Comparison of ENCODE assay signal across 8 mouse cellular contexts in the genomic region with DNA sequence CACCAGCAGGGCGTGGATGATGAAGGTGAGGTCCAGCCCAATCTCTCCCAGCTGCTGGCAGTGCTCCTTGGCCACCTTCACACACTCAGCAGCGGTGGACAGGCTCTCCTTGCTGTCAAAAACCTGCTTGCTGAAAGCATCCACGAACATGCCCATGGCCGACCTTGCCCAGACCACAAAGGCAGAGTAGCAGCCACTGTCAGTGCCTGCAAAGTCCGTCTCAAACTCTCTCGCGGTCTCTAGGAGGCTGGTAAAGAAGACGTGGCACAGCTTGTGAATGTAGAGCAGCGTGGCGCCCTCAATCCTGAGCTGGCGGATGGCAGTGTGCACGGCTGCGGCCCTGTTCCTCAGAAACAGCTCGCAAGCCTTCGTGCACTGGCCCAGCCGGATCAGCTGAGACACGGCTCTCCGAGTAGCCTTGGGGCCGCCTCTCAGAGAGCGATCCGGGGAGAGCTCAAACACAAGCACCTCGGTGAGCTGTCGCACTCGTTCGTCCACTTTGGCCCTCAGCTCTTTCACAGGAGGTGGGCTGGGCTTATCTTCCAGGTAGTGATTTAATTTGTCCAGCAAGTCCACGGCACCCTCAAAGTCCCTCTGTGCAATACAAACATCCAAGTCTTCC. TPM values are rescaled to one million over a fixed set of nuclear protein-coding genes. Genes with fewer than 3 reads are reported as not detected.
DNase-seq lines count a peak whose midpoint lies in the region; ATAC-seq and TF ChIP-seq lines count a peak whose summit lies in the region.

No protein-coding gene starts in this region.

- H3K4me1 ChIP-seq in liver, adult 2 months (ENCODE audit: control insufficient read depth, insufficient read depth, low read length), result peaks cover 12% of the 10 kb centered on the region
- H3K4me1 ChIP-seq in brown adipose tissue, adult 24 weeks (ENCODE audit: control insufficient read depth, insufficient read depth, insufficient read length, low read length), result peaks cover 21% of the 10 kb centered on the region
- H3K4me1 ChIP-seq in forebrain, postnatal 0 days (ENCODE audit: insufficient read depth), result peaks cover 5% of the 10 kb centered on the region; the same call in 1 of the 2 replicates
- H3K4me1 ChIP-seq in liver, embryonic 15.5 days (replicated peaks), result peaks cover 51% of the 10 kb centered on the region

- no peak for TF ChIP-seq POLR2A in liver, adult 2 months (IDR thresholded peaks at IDR 0.05; ENCODE audit: extremely low read depth, insufficient read depth, low read length)

- no peak for DNase-seq in liver, adult 2 months (ENCODE audit: extremely low read depth, low read depth, low spot score)
- no peak for DNase-seq in liver
- no peak for DNase-seq in forebrain, postnatal 0 days
- DNase-seq in Muller cell, postnatal 12 days (ENCODE audit: inconsistent ontology term), result no peak
- DNase-seq in layer of hippocampus, adult 9-10 months (ENCODE audit: low spot score), result no peak
- DNase-seq in ovary, postnatal 14 days (ENCODE audit: low spot score), result no peak

- peaks cover 15% of the 10 kb centered on the region for H3K36me3 ChIP-seq in liver, adult 2 months (ENCODE audit: control insufficient read depth, insufficient read depth, low read length)
- peaks cover 38% of the 10 kb centered on the region for H3K36me3 ChIP-seq in forebrain, postnatal 0 days (ENCODE audit: insufficient read depth)
- peaks cover 60% of the 10 kb centered on the region for H3K36me3 ChIP-seq in liver, embryonic 15.5 days (replicated peaks)

- ATAC-seq in forebrain, postnatal 0 days, result no peak
- no peak for ATAC-seq in liver, embryonic 15.5 days (ENCODE audit: insufficient read depth)

- no peak for TF ChIP-seq CTCF in liver, adult 2 months (IDR thresholded peaks at IDR 0.05; ENCODE audit: low read depth, low read length)
- no peak for TF ChIP-seq CTCF in forebrain, postnatal 0 days (IDR thresholded peaks at IDR 0.05; ENCODE audit: low read depth)

- no peak overlapping the region for H3K9ac ChIP-seq in liver, adult 2 months (ENCODE audit: low read depth, low read length)
- H3K9ac ChIP-seq in forebrain, postnatal 0 days, result peak overlapping the region; percentile 82
- peak overlapping the region; percentile 89; the same call in 1 of the 2 replicates for H3K9ac ChIP-seq in liver, embryonic 15.5 days

- H3K4me2 ChIP-seq in forebrain, postnatal 0 days (ENCODE audit: low read depth), result peak overlapping the region; percentile 91
- peak overlapping the region; percentile 98 for H3K4me2 ChIP-seq in liver, embryonic 15.5 days

- H3K27me3 ChIP-seq in liver, adult 2 months (ENCODE audit: control insufficient read depth, insufficient read depth, low read length), result no peaks in the 10 kb centered on the region
- no peaks in the 10 kb centered on the region for H3K27me3 ChIP-seq in forebrain, postnatal 0 days (ENCODE audit: insufficient read depth, low read length)
- no peaks in the 10 kb centered on the region for H3K27me3 ChIP-seq in liver, embryonic 15.5 days

- no peaks in the 10 kb centered on the region for H3K9me3 ChIP-seq in forebrain, postnatal 0 days (ENCODE audit: low read length)
- H3K9me3 ChIP-seq in liver, embryonic 15.5 days (replicated peaks), result no peaks in the 10 kb centered on the region

- H3K79me2 ChIP-seq in liver, adult 2 months (ENCODE audit: control insufficient read depth, insufficient read depth, low read length), result peaks cover 19% of the 10 kb centered on the region

- H3K27ac ChIP-seq in liver, adult 2 months (replicated peaks; ENCODE audit: insufficient read depth, low read depth, low read length), result no peak overlapping the region
- peak overlapping the region; percentile 4; the same call in 1 of the 2 replicates for H3K27ac ChIP-seq in brown adipose tissue, adult 24 weeks (replicated peaks; ENCODE audit: low read depth, low read length)
- H3K27ac ChIP-seq in forebrain, postnatal 0 days (ENCODE audit: low read depth, low read length), result peak overlapping the region; percentile 90
- H3K27ac ChIP-seq in liver, embryonic 15.5 days (replicated peaks), result 0 out of 2 replicates have a peak overlapping the region, but pooled peaks have one; percentile 92

- 0 out of 2 replicates have a peak overlapping the region, but pooled peaks have one; percentile 83 for H3K4me3 ChIP-seq in liver, adult 2 months (ENCODE audit: insufficient read depth, low read depth, low read length)
- H3K4me3 ChIP-seq in brown adipose tissue, adult 24 weeks (ENCODE audit: insufficient read depth, low read depth, low read length), result peak overlapping the region; percentile 87
- peak overlapping the region; percentile 95 for H3K4me3 ChIP-seq in forebrain, postnatal 0 days (ENCODE audit: low read depth, low read length)
- H3K4me3 ChIP-seq in liver, embryonic 15.5 days (replicated peaks), result peak overlapping the region; percentile 86

- WGBS in liver, adult 2 months, result 78% methylated on average over 26 of the region's 26 CpGs
- 81% methylated on average over 26 of the region's 26 CpGs for WGBS in forebrain, postnatal 0 days
- 85% methylated on average over 26 of the region's 26 CpGs for WGBS in liver, embryonic 15.5 days (ENCODE audit: insufficient replicate concordance)

RNA-seq across cellular contexts. Expression of gene Exoc8, which starts 1.4 kb away (rescaled TPM):
- total RNA-seq in liver, adult 2 months (2014; rRNA removed), result 7.0 and 8.3 TPM in 2 replicates
- polyA plus RNA-seq in liver, adult 2 months (2012; rRNA removed), result 4.3 and 4.7 TPM in 2 replicates
- 9.7 and 13.5 TPM in 2 replicates for polyA plus RNA-seq in brown adipose tissue, adult 24 weeks (2012; ENCODE audit: insufficient read depth, insufficient read length, missing spikeins)
- 31.2 and 33.9 TPM in 2 replicates for total RNA-seq in forebrain, postnatal 0 days (2014; rRNA removed)
- 7.4 and 9.9 TPM in 2 replicates for polyA plus RNA-seq in forebrain, postnatal 0 days (2015; fragmentation: Nextera tagmentation; extraction: Ambion mirVana)
- 3.7 and 3.8 TPM in 2 replicates for polyA plus RNA-seq in liver, embryonic 15.5 days (2015; fragmentation: Nextera tagmentation; extraction: Ambion mirVana)

RNA-seq across cellular contexts. Expression of gene Sprtn, which starts 1.6 kb away (rescaled TPM):
- 5.4 and 6.3 TPM in 2 replicates for total RNA-seq in liver, adult 2 months (2014; rRNA removed)
- polyA plus RNA-seq in liver, adult 2 months (2012; rRNA removed), result 4.4 and 4.8 TPM in 2 replicates
- 10.2 and 14.9 TPM in 2 replicates for polyA plus RNA-seq in brown adipose tissue, adult 24 weeks (2012; ENCODE audit: insufficient read depth, insufficient read length, missing spikeins)
- total RNA-seq in forebrain, postnatal 0 days (2014; rRNA removed), result 13.0 and 16.0 TPM in 2 replicates
- 5.1 and 6.0 TPM in 2 replicates for polyA plus RNA-seq in forebrain, postnatal 0 days (2015; fragmentation: Nextera tagmentation; extraction: Ambion mirVana)
- polyA plus RNA-seq in liver, embryonic 15.5 days (2015; fragmentation: Nextera tagmentation; extraction: Ambion mirVana), result 6.1 and 6.4 TPM in 2 replicates

RNA-seq across cellular contexts. Expression of gene 2810004N23Rik, which starts 33.2 kb away (rescaled TPM):
- total RNA-seq in liver, adult 2 months (2014; rRNA removed), result 17.7 and 18.7 TPM in 2 replicates
- polyA plus RNA-seq in liver, adult 2 months (2012; rRNA removed), result 11.5 and 13.1 TPM in 2 replicates
- 12.9 and 17.1 TPM in 2 replicates for polyA plus RNA-seq in brown adipose tissue, adult 24 weeks (2012; ENCODE audit: insufficient read depth, insufficient read length, missing spikeins)
- 25.2 and 33.8 TPM in 2 replicates for total RNA-seq in forebrain, postnatal 0 days (2014; rRNA removed)
- 19.9 and 23.4 TPM in 2 replicates for polyA plus RNA-seq in forebrain, postnatal 0 days (2015; fragmentation: Nextera tagmentation; extraction: Ambion mirVana)
- 15.9 and 17.3 TPM in 2 replicates for polyA plus RNA-seq in liver, embryonic 15.5 days (2015; fragmentation: Nextera tagmentation; extraction: Ambion mirVana)

RNA-seq across cellular contexts. Expression of gene Gnpat, which starts 33.3 kb away (rescaled TPM):
- total RNA-seq in liver, adult 2 months (2014; rRNA removed), result 25.0 and 30.1 TPM in 2 replicates
- polyA plus RNA-seq in liver, adult 2 months (2012; rRNA removed), result 27.5 and 28.7 TPM in 2 replicates
- 133 and 153 TPM in 2 replicates for polyA plus RNA-seq in brown adipose tissue, adult 24 weeks (2012; ENCODE audit: insufficient read depth, insufficient read length, missing spikeins)
- total RNA-seq in forebrain, postnatal 0 days (2014; rRNA removed), result 51.8 and 52.9 TPM in 2 replicates
- 42.7 and 51.7 TPM in 2 replicates for polyA plus RNA-seq in forebrain, postnatal 0 days (2015; fragmentation: Nextera tagmentation; extraction: Ambion mirVana)
- 35.6 and 42.2 TPM in 2 replicates for polyA plus RNA-seq in liver, embryonic 15.5 days (2015; fragmentation: Nextera tagmentation; extraction: Ambion mirVana)

RNA-seq across cellular contexts. Expression of gene Egln1, which starts 53.0 kb away (rescaled TPM):
- 11.2 and 13.8 TPM in 2 replicates for total RNA-seq in liver, adult 2 months (2014; rRNA removed)
- polyA plus RNA-seq in liver, adult 2 months (2012; rRNA removed), result 12.1 and 17.0 TPM in 2 replicates
- 134 and 142 TPM in 2 replicates for polyA plus RNA-seq in brown adipose tissue, adult 24 weeks (2012; ENCODE audit: insufficient read depth, insufficient read length, missing spikeins)
- 42.9 and 48.5 TPM in 2 replicates for total RNA-seq in forebrain, postnatal 0 days (2014; rRNA removed)
- 13.7 and 15.6 TPM in 2 replicates for polyA plus RNA-seq in forebrain, postnatal 0 days (2015; fragmentation: Nextera tagmentation; extraction: Ambion mirVana)
- 3.5 and 4.5 TPM in 2 replicates for polyA plus RNA-seq in liver, embryonic 15.5 days (2015; fragmentation: Nextera tagmentation; extraction: Ambion mirVana)
